Mouse (Mus musculus): Measurements from ENCODE around the gene Gm20388. TPM values are rescaled to one million over a fixed set of nuclear protein-coding genes. Genes with fewer than 3 reads are reported as not detected.

Gm20388 gene
- total RNA-seq, 2 experiments from 2014 or later, result 18.5 to 23.8 TPM

DNA sequence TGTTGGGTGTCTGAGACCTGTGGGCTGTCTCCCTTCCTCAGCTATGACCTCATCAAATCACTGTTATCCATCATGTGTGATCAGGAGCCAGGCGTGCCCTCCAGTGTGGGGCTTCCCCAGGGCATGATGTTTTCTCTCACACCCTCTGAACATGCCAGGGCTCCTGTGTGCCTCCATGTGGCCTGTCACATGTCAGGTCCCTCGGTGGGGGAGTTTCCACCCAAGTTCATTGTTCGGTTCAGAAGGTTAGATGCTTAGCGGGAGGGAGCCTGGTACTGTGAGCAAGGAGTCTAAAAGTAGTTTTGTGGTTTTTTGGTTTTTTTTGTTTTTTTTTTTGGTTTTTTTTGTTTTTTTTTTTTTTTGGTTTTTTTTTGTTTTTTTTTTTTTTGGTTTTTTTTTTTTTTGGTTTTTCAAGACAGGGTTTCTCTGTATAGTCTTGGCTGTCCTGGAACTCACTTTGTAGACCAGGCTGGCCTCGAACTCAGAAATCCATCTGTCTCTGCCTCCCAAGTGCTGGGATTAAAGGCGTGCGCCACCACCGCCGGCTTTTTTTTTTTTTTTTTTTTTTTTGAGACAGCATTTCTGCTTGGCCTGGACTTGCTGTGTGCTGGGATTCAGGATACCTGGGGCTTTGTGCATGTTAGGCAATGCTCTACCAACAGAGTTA is 553.4 kb downstream of the Gm20388 start:
- no peak for ATAC-seq (replicated peaks; ENCODE audit: poor library complexity, severe bottlenecking)

DNA sequence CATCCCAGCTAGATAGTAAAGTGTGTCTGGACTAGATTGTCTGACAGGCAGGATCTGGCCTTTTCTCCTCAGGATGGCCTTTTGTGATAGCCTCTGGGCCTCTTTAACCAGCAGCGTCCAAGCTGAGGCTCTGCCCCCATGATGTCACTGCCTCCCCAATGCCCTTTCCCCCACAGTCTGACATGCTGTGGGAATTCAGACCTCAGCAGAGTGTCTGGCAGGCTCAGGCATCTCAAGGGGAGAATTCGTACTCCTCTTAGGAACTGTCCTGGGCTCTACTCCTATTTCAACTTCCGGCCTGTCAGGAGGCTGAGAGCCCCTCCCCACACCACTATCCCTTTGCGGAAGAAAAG is 553.9 kb downstream of the Gm20388 start:
- no peak for ATAC-seq (replicated peaks; ENCODE audit: poor library complexity, severe bottlenecking)

DNA sequence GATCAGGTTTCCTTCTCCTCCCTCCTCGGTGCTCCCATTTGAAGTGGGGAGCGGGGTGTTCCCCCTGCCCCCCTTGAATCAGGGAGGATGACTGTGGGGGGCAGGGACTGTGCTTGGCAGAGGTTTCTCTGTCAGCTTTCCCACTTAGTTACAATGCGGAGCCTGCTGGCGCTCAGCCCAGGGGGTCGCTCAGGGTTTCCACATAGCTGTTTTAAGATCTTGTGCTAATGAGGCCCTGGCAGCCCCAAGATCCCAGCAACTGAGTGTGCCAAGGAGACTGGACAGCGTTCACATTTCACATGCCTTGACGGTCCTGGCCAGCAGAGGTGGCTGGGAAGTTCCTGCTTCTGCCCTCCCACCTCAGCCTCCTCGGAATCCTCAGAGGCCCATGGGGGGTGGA is 555.1 kb downstream of the Gm20388 start:
- no peak for ATAC-seq (replicated peaks; ENCODE audit: poor library complexity, severe bottlenecking)

DNA sequence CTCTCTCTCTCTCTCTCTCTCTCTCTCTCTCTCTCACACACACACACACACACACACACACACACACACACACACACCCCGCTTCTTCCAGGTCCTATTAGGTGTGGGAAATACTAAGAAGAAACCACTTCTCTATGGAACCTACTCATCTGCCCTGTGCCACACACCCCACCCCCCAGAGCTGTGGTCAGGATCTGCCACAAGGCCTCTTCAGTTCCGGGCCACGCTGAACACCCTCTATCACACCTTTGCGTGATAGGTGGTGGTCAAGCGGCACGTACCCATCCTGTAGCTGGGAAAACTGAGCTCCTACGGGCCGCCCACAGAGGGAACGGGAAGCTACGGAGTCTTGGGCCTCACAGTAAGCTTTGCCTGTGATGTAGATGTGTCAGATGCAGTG is 555.6 kb downstream of the Gm20388 start:
- ATAC-seq (replicated peaks; ENCODE audit: poor library complexity, severe bottlenecking), result 0 out of 2 replicates have a peak, but pooled peaks have one; percentile 26

DNA sequence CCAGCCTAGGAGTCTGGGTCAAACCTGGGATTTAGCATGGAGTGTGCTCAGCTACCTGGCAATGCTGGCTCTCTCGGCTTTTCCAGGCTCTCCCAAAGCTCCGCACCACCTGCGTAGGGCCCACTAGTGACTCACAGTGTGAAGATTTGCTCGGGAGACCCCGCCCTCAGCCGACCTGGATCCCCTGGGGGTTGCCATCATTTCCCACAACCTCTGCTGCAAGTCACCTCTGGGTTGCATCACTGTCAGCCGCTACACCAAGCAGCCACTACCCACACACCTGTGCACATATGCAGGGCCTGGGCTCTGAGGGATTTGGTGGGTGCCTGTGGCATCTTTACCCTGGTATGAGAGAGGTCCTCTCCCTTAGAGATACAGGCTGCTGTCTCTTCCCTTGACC is 557.0 kb downstream of the Gm20388 start:
- no peak for ATAC-seq (replicated peaks; ENCODE audit: poor library complexity, severe bottlenecking)

DNA sequence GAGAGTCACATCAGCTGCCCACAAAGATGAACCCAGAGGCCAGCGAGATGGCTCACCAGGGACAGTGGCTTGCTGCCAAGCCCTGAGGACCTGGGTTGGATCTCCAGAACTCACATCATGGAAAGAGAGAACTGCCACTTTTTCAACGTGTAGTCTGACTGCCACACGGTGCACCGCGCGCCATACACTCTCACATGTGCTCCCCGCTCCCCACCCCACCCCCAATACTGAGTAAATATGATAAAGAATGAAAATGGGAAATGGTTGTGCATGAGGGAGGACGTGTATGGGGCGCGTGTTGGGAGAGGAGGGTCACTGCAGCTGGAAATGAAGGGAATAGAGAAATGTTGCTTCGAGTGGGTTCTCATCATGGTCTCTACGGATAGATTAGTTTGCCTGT is 559.5 kb downstream of the Gm20388 start:
- ATAC-seq (replicated peaks; ENCODE audit: poor library complexity, severe bottlenecking), result no peak

DNA sequence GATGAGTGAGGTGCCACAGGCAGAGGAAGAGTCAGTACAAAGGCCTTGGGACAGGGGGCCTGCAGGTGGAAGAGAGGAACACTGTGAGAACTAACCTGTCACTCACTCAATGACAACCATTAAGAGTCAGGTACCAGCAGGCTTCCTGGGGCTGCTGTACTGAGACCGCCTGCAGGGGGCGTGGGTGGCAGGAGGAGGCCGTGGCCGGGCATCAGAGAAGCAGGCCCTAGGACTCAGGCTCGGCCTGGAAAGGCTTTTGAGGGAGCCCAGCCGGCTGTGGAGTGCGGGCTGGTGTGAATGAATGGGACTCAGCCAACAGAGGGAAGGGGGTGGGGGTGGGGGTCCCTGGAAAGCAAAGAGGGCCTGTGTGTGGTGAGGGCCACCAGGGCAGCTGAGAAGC is 560.5 kb downstream of the Gm20388 start:
- peak; percentile 38; the same call in 1 of the 2 replicates for ATAC-seq (replicated peaks; ENCODE audit: poor library complexity, severe bottlenecking)

DNA sequence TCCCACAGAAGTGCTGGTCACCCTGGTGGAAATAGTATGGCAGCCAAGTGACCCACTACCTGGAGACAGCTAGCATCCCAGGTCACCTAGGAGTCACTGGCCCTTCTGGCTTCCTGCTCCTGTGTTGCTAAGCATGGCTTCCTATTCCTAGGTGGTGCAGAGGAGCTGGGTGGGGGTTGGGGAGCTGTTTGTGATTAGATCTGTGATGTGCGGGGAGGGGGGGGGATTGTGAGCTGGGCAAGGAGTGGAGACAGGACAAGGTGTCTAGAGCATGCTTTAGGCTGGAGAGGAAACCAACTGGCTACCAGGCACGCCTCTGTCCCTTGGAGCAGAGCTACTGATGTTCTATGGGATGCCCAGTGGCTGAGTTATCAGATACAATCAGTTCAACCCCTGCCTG is 561.1 kb downstream of the Gm20388 start:
- ATAC-seq (replicated peaks; ENCODE audit: poor library complexity, severe bottlenecking), result no peak

DNA sequence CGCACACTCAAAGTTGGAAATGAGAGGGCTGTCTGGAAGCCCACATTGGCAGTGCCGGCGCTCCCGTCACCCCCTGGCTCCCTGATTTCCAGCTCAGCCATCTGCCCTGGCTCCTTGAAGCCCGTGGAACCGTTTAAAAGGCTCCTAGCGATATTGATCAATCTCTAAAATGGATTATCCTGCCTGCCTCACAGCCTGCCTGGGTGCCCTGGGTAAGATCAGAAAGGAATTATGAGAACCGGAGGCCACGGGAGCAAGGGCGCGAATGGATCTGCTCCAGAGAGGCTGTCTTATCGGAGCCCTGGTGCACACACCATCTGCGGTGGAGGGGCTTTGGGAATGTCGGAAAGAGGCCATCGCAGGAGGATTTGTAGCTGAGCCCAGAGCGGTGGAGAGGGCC is 561.6 kb downstream of the Gm20388 start:
- no peak for ATAC-seq (replicated peaks; ENCODE audit: poor library complexity, severe bottlenecking)

DNA sequence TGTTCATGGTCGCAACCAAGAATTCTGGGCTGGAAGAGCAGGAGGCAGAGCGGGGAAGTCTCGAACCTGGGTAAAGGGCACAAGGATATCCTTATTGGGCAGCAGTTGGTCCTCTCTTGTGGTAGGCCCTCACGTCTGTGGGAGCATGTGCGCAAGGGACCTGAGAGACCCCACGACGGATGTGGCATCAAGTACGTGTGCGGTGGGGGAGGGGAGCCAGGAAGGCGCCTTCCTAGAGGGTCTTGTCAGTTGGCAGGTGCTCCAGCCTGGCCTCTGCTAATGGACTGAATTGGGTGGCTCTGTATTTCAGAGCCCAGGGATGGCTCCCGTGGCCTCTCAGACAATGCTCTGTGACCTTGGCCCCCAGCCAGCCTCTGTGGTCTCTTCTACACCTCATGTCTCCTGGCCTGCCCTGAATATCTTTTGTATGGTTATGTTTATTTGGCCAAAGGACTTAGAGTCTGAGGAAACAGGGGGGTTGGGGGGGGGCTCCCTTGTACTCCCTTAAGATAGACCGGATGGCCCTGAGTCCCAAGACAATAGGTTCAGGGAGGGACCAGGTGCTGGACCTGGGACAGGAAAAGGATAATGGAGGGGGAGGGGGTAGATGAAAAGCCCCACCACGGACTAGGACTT is 563.2 kb downstream of the Gm20388 start:
- ATAC-seq (replicated peaks; ENCODE audit: poor library complexity, severe bottlenecking), result no peak

DNA sequence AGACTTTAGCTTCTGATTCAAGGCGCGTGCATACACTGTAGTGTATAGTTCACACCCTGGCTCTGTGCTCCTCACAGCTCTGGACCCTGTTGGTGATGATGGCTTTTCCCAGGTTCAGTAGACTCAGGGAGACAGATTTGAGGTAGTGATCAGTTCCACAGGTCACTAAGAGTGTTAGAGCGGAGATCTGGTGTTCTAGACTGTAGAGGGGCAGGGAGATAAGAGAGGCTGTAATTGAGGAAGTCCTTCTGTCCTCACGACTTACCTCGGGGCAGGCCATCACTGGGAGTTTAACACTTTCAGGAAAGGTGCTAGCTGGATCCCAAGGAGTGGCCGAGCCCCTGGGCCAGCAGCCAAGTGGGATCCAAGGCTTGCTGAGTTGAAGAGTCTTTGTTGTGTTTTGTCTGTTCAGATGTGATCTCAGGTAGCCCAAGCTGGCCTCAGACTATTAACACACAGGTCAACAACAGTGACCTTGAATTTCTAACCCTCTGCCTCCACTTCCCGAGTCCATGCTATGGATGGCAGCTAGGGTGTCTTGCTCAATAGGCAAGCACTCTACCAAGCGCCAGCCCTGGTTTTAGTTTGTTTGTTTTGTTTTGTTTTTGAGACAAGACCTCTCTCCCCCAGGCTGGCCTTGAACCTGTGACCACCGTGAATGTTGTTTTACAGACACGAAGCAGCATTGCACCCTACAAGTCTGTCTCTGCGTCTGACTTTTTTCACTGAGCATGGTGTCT is 564.0 kb downstream of the Gm20388 start:
- peak; percentile 18; the same call in 1 of the 2 replicates for ATAC-seq (replicated peaks; ENCODE audit: poor library complexity, severe bottlenecking)

DNA sequence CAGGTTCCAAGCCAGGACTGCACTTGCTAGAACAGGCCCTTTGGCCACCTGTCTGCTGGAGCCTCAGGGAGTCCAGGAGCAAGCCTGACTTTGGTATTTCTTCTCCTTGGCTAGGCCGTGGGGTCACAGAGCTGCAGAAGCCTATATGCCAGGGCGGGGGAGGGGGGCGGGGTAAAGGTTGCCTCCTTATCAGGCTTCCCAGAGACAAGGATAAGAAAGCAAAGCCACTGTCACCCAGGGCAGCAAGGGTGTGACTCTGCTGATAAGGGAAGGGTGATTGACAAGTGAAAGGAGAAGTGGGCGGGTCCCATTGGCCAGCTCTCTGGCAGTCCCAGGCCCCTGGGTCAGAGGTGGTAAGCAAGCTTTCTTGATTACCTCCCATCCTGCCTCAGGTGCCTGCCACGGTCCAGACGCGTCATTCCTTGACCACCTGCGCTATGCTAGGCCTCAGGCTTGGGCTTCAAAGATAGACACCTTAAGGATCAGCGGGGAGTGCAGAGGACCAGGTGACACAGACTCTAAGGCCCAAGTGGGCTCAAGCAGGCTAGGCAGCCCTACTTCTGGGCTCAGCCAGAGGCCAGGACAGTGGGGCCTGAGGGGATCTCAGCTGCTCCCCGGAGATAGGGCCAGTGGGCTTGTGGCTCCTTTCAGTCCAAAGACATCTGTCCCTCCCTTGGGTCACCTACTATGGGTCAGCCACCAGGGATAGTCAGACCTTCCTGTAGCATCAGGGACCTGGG is 565.0 kb downstream of the Gm20388 start:
- peak; percentile 73 for ATAC-seq (replicated peaks; ENCODE audit: poor library complexity, severe bottlenecking)

DNA sequence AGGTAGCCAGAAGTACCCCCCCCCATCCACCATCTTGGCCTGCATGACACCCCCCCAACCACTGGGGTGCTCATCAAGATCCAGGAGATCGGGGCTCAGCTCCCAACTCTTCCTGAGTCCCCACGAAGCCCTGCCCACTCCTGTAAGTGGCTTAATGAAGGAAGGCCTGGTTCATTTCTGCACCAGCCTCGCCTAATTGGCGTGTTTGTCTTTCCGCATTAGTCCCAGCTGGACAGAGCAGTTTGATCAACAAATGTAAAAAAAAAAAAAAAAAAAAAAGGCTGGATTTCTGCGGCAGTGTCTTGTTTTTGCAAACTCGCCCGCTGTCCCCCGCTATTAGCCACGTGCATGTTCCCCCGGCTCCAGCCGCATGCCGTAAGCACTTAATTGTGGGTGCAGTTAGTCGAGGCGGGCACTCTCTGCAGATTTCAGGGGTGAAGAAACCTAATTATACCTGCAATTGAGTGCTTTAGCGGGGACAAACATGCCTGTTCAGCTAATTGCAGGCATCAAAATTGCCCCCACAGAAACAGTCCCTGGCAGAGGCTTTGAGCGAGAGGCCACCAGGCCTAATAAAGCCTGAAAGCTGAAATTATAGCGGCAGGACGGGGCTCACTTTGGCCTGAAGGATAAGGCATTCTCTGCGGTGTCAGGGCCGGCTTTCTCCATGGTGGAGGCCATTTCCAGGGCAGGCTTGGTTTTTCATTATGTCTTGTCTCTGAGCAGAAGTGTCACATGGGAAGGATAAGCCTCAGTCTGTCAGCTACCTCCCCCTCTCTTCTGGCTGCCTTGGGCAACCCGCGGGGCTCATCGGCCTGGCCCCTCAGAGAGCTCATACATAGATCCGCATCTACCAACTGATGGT is 566.3 kb downstream of the Gm20388 start:
- no peak for ATAC-seq (replicated peaks; ENCODE audit: poor library complexity, severe bottlenecking)

DNA sequence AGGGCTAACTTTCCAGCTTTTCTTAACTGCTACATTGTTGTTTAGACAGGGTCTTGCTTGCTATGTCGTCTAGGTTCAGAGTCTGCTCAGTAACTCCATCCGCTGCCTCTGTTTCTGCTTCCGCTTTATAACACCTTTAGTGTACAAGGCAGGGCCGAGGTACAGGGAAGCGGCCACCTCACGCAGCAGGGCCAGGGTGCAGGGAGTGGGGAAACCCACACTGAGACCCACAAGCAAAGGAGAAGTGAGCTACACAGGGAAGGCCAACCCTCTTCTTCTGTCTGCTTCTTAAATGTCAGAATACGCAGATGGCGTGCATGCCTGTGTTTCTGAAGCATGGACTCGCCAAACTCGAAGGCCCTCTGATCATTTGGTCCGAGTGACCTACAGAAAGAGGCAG is 568.1 kb downstream of the Gm20388 start:
- ATAC-seq (replicated peaks; ENCODE audit: poor library complexity, severe bottlenecking), result peak; percentile 53

DNA sequence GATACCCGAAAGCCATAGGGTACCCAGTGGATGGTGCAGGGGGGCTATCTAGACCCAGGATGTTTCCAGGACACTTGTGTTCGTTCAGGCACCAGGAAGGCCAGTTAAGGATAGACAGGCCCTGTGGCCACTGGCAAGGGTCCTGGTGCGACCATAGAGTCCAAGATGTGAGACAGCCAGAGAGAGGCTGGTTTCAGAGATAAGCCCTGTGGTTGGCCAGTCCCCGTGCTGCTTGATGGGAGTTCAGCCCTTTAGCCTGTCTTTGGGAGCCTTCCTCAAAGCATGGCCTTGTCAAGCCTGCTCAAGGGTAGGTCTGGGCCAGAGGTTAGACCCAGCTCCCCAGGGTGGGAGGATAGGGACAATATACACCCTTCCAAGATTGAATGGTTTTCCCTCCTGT is 569.0 kb downstream of the Gm20388 start:
- no peak for ATAC-seq (replicated peaks; ENCODE audit: poor library complexity, severe bottlenecking)

DNA sequence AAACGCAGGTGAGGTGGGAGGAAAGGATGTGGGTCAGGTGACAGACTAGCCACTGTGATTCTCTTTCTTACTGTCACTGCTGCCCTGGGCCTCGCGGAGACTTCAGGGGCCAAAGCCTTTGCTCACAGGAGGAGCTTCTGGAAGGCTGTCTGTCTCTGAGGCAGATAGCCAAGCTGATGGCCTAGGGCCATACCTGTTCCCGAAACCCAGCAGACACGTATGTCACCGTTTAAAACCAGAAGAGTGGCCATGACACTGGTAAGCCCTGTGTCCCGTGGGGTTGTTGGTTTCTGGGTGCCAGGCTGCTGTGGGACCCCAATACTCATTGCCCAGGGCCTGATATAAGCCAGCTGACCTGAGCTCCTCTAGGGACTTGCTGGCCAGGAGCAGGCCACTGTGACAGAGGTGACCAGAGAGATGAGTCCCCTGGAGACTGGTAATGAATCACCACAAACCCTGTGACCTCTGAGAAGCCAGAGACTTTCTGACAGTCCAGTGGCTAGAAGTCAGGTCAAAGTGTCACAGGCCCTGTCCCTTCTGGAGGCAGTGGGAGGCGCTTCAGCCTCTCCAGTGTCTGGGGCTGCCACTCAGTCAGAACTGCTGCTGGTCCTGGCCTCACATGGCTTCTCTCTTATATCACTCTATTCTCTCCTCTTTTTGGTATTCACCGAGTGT is 571.5 kb downstream of the Gm20388 start:
- ATAC-seq (replicated peaks; ENCODE audit: poor library complexity, severe bottlenecking), result no peak

DNA sequence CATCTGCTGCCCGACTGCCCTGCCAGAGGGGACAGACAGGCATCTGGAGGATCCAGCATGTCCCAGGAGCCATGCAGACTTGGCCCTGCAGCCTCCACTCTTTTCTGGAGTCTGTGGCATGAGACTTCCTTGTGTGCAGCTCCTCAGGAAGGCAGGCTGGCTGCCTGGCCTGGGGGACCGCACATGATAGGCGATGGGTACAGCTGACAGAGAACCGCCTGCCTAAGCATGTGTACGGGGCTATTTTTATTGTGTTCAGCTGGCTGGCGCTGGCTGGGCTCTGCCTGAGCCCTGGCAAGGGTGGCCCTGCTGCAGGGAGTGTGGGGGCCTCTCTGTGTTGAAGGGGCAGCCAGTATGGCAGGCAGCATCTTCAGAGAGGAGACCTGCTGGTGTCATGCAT is 573.8 kb downstream of the Gm20388 start:
- ATAC-seq (replicated peaks; ENCODE audit: poor library complexity, severe bottlenecking), result no peak

DNA sequence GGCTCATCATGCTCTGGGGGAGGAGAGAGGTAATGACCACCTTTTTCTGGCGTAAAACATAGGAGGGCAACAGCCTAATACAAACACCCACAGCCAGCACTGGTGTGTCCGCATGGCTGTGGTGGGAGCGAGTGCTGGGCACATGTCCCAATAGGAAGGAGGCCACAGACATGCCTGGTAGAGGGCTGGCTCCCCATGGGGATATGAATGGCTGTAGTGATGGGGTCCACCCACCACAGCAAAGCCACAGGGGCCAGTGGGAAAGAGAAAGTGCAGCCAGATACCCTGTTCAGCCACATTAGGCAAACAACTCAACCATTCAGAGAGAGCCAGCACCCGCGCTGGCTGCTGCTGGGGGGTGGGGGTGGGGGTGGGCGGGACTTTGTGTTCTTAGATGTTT is 574.5 kb downstream of the Gm20388 start:
- peak; percentile 16 for ATAC-seq (replicated peaks; ENCODE audit: poor library complexity, severe bottlenecking)
